Mouse (Mus musculus) ES-E14 (cell line): ENCODE data around the gene Als2cl.

ENCODE experiments used
- HCFC1 ChIP-seq: IDR thresholded peaks from 2 replicates; pipeline ENCODE4 v1.6.1; 2012; ENCODE audit warnings: low read length, inconsistent platforms, borderline replicate concordance; ENCODE audit not compliant: insufficient read depth
- MAFK ChIP-seq: IDR thresholded peaks from 2 replicates; pipeline ENCODE4 v1.6.1; 2014; ENCODE audit warnings: mild to moderate bottlenecking, low read depth, low read length, inconsistent platforms; ENCODE audit not compliant: insufficient read depth
- ZNF384 ChIP-seq: IDR thresholded peaks from 2 replicates; pipeline ENCODE4 v1.6.1; 2012; ENCODE audit warnings: low read depth, low read length, inconsistent platforms

- TF ChIP-seq ZNF384: no peak
- TF ChIP-seq MAFK: no peak
- no peak for TF ChIP-seq HCFC1
These were observed 38.2 kb upstream of the Als2cl start for GRCm38 (mm10) chr9:110841438-110841837.
